In the genomic region with DNA sequence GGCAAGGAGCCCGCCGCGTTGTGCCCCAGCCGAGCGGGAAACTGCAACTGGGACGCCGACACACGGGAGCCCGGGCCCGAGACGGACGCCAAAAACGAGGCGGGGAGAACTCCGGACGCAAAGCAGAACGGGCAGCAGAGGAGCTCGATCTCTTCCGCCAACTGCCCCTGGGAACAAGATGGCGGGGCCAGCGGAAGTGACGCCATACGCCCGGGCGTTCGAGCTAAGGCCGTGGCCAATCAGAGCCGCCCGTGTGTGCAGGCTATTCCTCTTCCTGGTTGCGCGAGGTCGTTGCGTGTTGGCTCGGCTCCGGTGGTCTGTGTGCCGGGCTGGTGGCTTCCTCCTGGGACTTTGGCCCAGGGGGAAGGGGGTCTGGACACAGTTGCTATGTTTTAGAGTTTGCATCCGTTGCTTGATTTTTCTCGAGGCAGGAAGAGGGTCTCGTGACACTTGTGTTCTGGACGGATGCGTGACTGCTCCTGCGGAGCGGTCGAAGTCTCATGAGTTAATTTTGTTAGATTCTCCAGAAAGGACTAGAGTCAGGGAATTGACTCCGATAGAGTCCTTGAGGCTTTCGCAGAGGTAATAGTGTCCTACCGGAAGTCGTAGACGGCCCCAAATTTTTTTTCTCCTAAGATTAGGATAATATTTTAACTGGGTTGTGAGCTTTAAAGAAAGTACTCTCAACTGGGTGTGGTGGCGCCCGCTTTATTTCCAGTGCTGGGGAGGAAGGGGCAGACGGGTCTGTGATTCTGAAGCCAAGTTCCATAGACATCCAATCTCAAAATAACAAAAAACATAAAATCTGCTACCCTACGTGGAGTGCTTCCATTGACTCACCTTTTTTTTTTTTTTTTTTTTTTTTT, we compare ENCODE assay signal across 8 mouse cellular contexts. TPM values are rescaled to one million over a fixed set of nuclear protein-coding genes. Genes with fewer than 3 reads are reported as not detected.
DNase-seq lines count a peak whose midpoint lies in the region; ATAC-seq and TF ChIP-seq lines count a peak whose summit lies in the region.

Gene Prpf38b, minus strand, starts transcription at position 180 of the 866 bp plus-strand sequence.

- under 1% methylated on average over 53 of the region's 53 CpGs for WGBS in heart, embryonic 12.5 days
- under 1% methylated on average over 53 of the region's 53 CpGs for WGBS in kidney, postnatal 0 days
- WGBS in liver, embryonic 11.5 days, result under 1% methylated on average over 53 of the region's 53 CpGs
- under 1% methylated on average over 51 of the region's 53 CpGs for WGBS in stomach, embryonic 14.5 days

- peak within 1 kb of the TSS; percentile 99 for H3K27ac ChIP-seq in heart, embryonic 12.5 days (ENCODE audit: poor library complexity, severe bottlenecking)
- H3K27ac ChIP-seq in kidney, postnatal 0 days, result peak within 1 kb of the TSS; percentile 98
- H3K27ac ChIP-seq in liver, embryonic 11.5 days (ENCODE audit: low read depth, low read length), result peak within 1 kb of the TSS; percentile 99
- peak within 1 kb of the TSS; percentile 100 for H3K27ac ChIP-seq in stomach, embryonic 14.5 days (ENCODE audit: low read length)

- H3K9ac ChIP-seq in heart, embryonic 12.5 days, result peak within 1 kb of the TSS; percentile 96
- peak within 1 kb of the TSS; percentile 91 for H3K9ac ChIP-seq in kidney, postnatal 0 days (ENCODE audit: low read depth, low read length)
- H3K9ac ChIP-seq in liver, embryonic 11.5 days (ENCODE audit: low read depth, low read length), result peak within 1 kb of the TSS; percentile 99
- H3K9ac ChIP-seq in stomach, embryonic 14.5 days (replicated peaks; ENCODE audit: low read depth, low read length), result peak within 1 kb of the TSS; percentile 91

- DNase-seq in CD4-positive helper T cell, adult 2 months (ENCODE audit: low read depth, low spot score), result peak; percentile 97
- peak; percentile 91 for DNase-seq in brain, embryonic 18.5 days (ENCODE audit: low read depth, low spot score)
- peak; percentile 98 for DNase-seq in kidney, postnatal 0 days (ENCODE audit: low spot score)
- peak; percentile 95 for DNase-seq in liver, embryonic 11.5 days (ENCODE audit: low spot score)
- peak; percentile 96 for DNase-seq in naive thymus-derived CD4-positive, alpha-beta T cell, adult 2 months (ENCODE audit: low read depth)

- peak; percentile 98 for ATAC-seq in erythroid progenitor cell, adult 5-6 weeks (replicated peaks; ENCODE audit: low FRiP score, poor library complexity, severe bottlenecking)
- peak; percentile 99 for ATAC-seq in heart, embryonic 12.5 days (ENCODE audit: insufficient number of reproducible peaks, low FRiP score)
- peak; percentile 99 for ATAC-seq in kidney, postnatal 0 days (replicated peaks; ENCODE audit: low FRiP score, low read depth)
- ATAC-seq in liver, embryonic 11.5 days (replicated peaks; ENCODE audit: low FRiP score), result peak; percentile 96
- ATAC-seq in stomach, embryonic 14.5 days (ENCODE audit: insufficient number of reproducible peaks, insufficient read depth, low FRiP score, low read depth), result peak; percentile 99

- H3K4me2 ChIP-seq in heart, embryonic 12.5 days, result peak within 1 kb of the TSS; percentile 99
- H3K4me2 ChIP-seq in kidney, postnatal 0 days (ENCODE audit: low read length), result peak within 1 kb of the TSS; percentile 79
- H3K4me2 ChIP-seq in liver, embryonic 11.5 days, result peak within 1 kb of the TSS; percentile 83
- peak within 1 kb of the TSS; percentile 95 for H3K4me2 ChIP-seq in stomach, embryonic 14.5 days (replicated peaks; ENCODE audit: low read depth, low read length)

- peaks cover 13% of the 10 kb centered on the region for H3K4me1 ChIP-seq in heart, embryonic 12.5 days (replicated peaks)
- H3K4me1 ChIP-seq in kidney, postnatal 0 days (replicated peaks; ENCODE audit: insufficient read depth, low read length), result peaks cover 5% of the 10 kb centered on the region; the same call in 1 of the 2 replicates
- H3K4me1 ChIP-seq in liver, embryonic 11.5 days (replicated peaks; ENCODE audit: control insufficient read depth, insufficient read depth, low read length), result peaks cover 11% of the 10 kb centered on the region
- peaks cover 6% of the 10 kb centered on the region for H3K4me1 ChIP-seq in stomach, embryonic 14.5 days (ENCODE audit: control insufficient read depth, insufficient read depth, low read length)

- H3K4me3 ChIP-seq in heart, embryonic 12.5 days, result peak within 1 kb of the TSS; percentile 85
- H3K4me3 ChIP-seq in kidney, postnatal 0 days (replicated peaks; ENCODE audit: low read depth, low read length), result peak within 1 kb of the TSS; percentile 90
- H3K4me3 ChIP-seq in liver, embryonic 11.5 days (ENCODE audit: low read depth, low read length), result peak within 1 kb of the TSS; percentile 96
- H3K4me3 ChIP-seq in stomach, embryonic 14.5 days (ENCODE audit: low read depth, low read length), result peak within 1 kb of the TSS; percentile 94

- 0 out of 2 replicates have a peak, but pooled peaks have one; percentile 2 for TF ChIP-seq CTCF in kidney, postnatal 0 days (IDR thresholded peaks at IDR 0.05; ENCODE audit: low read depth)

- H3K36me3 ChIP-seq in heart, embryonic 12.5 days, result peaks cover 5% of the 10 kb centered on the region
- H3K36me3 ChIP-seq in kidney, postnatal 0 days (ENCODE audit: insufficient read depth, low read length), result peaks cover 4% of the 10 kb centered on the region; the same call in 1 of the 2 replicates
- H3K36me3 ChIP-seq in liver, embryonic 11.5 days (ENCODE audit: control insufficient read depth, insufficient read depth, low read length), result peaks cover 3% of the 10 kb centered on the region; the same call in 1 of the 2 replicates
- H3K36me3 ChIP-seq in stomach, embryonic 14.5 days (ENCODE audit: control insufficient read depth, insufficient read depth, low read length), result peaks cover 15% of the 10 kb centered on the region

- H3K9me3 ChIP-seq in heart, embryonic 12.5 days (replicated peaks), result no peaks in the 10 kb centered on the region
- no peaks in the 10 kb centered on the region for H3K9me3 ChIP-seq in kidney, postnatal 0 days (replicated peaks; ENCODE audit: low read length)
- no peaks in the 10 kb centered on the region for H3K9me3 ChIP-seq in liver, embryonic 11.5 days (ENCODE audit: control insufficient read depth, low read length)
- H3K9me3 ChIP-seq in stomach, embryonic 14.5 days (ENCODE audit: control insufficient read depth, low read depth, low read length), result no peaks in the 10 kb centered on the region

- H3K27me3 ChIP-seq in heart, embryonic 12.5 days (replicated peaks), result no peaks in the 10 kb centered on the region
- no peaks in the 10 kb centered on the region for H3K27me3 ChIP-seq in kidney, postnatal 0 days (ENCODE audit: insufficient read depth, low read length)
- no peaks in the 10 kb centered on the region for H3K27me3 ChIP-seq in liver, embryonic 11.5 days (replicated peaks; ENCODE audit: control insufficient read depth, insufficient read depth, low read length)
- no peaks in the 10 kb centered on the region for H3K27me3 ChIP-seq in stomach, embryonic 14.5 days (ENCODE audit: control insufficient read depth, insufficient read depth, low read length)

RNA-seq across cellular contexts. Expression of gene Prpf38b, which starts in this region (rescaled TPM):
- total RNA-seq in erythroid progenitor cell, adult 5-6 weeks (2015; ENCODE audit: low replicate concordance), result 106 and 128 TPM in 2 replicates
- 197 and 285 TPM in 2 replicates for total RNA-seq in erythroid progenitor cell, adult 5-6 weeks (2017; ENCODE audit: low replicate concordance)
- polyA plus RNA-seq in heart, embryonic 12.5 days (2016; fragmentation: Nextera tagmentation; extraction: Ambion mirVana), result 64.7 and 72.6 TPM in 2 replicates
- 47.6 and 56.4 TPM in 2 replicates for polyA plus RNA-seq in kidney, postnatal 0 days (2015; fragmentation: Nextera tagmentation; extraction: Ambion mirVana)
- polyA plus RNA-seq in liver, embryonic 11.5 days (2014; fragmentation: Nextera tagmentation; extraction: Ambion mirVana), result 61.0 and 69.3 TPM in 2 replicates
- polyA plus RNA-seq in stomach, embryonic 14.5 days (2014; fragmentation: Nextera tagmentation; extraction: Ambion mirVana), result 73.7 and 77.1 TPM in 2 replicates

Comparison
In these comparisons a context has a peak if more than half of its experiments do, and no peak if none do; other contexts are left out.
1. Peak in every context shown above with its lines: DNase-seq, ATAC-seq, H3K4me3 ChIP-seq and H3K27ac ChIP-seq.